ENCODE assay signal across 17 mouse cellular contexts in genomic region chr5:117519858-117520495, GRCm38 (mm10).
A peak's percentile ranks its signal among the peaks of the same experiment; 100 is the strongest.
DNase-seq lines count a peak whose midpoint lies in the region; ATAC-seq and TF ChIP-seq lines count a peak whose summit lies in the region.
"Had no signal": no experiment of that assay in that cellular context is flagged by ENCODE, and none has a peak within 500 bp of the region (broad histone marks: within the 10 kb centered on the region; RNA-seq: fewer than 3 reads in every experiment).

No protein-coding gene starts in this region.

- H3K4me2 ChIP-seq in stomach, postnatal 0 days (replicated peaks; ENCODE audit: low read depth), result no peak overlapping the region
- H3K4me2 ChIP-seq: embryonic facial prominence, embryonic 13.5 days; hindbrain, embryonic 14.5 days; limb, embryonic 15.5 days had no signal

- peaks cover 6% of the 10 kb centered on the region for H3K4me1 ChIP-seq in testis, adult 2 months (ENCODE audit: control insufficient read depth, insufficient read depth, low read length)
- H3K4me1 ChIP-seq in stomach, postnatal 0 days (replicated peaks; ENCODE audit: control insufficient read depth, insufficient read depth), result no peaks in the 10 kb centered on the region
- H3K4me1 ChIP-seq: embryonic facial prominence, embryonic 13.5 days; limb, embryonic 15.5 days had no signal

- no peaks in the 10 kb centered on the region for H3K9me3 ChIP-seq in stomach, postnatal 0 days (ENCODE audit: control insufficient read depth, low read length)
- H3K9me3 ChIP-seq: embryonic facial prominence, embryonic 13.5 days; limb, embryonic 15.5 days had no signal

- TF ChIP-seq EP300 in stomach, postnatal 0 days (optimal IDR thresholded peaks at IDR 0.05), result no peak

- H3K27me3 ChIP-seq in testis, adult 2 months (ENCODE audit: control insufficient read depth, insufficient read depth, low read length), result no peaks in the 10 kb centered on the region
- H3K27me3 ChIP-seq in stomach, postnatal 0 days (ENCODE audit: control insufficient read depth, insufficient read depth, low read length), result no peaks in the 10 kb centered on the region
- H3K27me3 ChIP-seq: embryonic facial prominence, embryonic 13.5 days; limb, embryonic 15.5 days had no signal

- no peak for ATAC-seq in CD4-positive, CD25-positive, alpha-beta regulatory T cell, adult 4 months
- no peak for ATAC-seq in stomach, postnatal 0 days (ENCODE audit: low FRiP score, low TSS enrichment)
- ATAC-seq: forebrain, embryonic 14.5 days had no signal

- TF ChIP-seq POLR2A in testis, adult 2 months (IDR thresholded peaks at IDR 0.05; ENCODE audit: control insufficient read depth, low read depth, low read length), result no peak

- WGBS in stomach, postnatal 0 days, result 35% methylated on average over 4 of the region's 4 CpGs

- no peak overlapping the region for H3K4me3 ChIP-seq in layer of hippocampus, adult 2 months
- H3K4me3 ChIP-seq in testis, adult 2 months (ENCODE audit: control insufficient read depth, low read depth, low read length), result no peak overlapping the region
- no peak overlapping the region for H3K4me3 ChIP-seq in stomach, postnatal 0 days (ENCODE audit: low read depth, low read length)
- H3K4me3 ChIP-seq: embryonic facial prominence, embryonic 13.5 days; limb, embryonic 15.5 days had no signal

- H3K27ac ChIP-seq in layer of hippocampus, adult 2 months, result no peak overlapping the region; the same call in 1 of the 2 replicates
- H3K27ac ChIP-seq in testis, adult 2 months (ENCODE audit: control insufficient read depth, insufficient read depth, low read depth, low read length), result no peak overlapping the region
- H3K27ac ChIP-seq in stomach, postnatal 0 days (replicated peaks), result no peak overlapping the region
- H3K27ac ChIP-seq: embryonic facial prominence, embryonic 13.5 days; hindbrain, embryonic 14.5 days; limb, embryonic 15.5 days; macrophage had no signal

- no peak overlapping the region for H3K9ac ChIP-seq in stomach, postnatal 0 days (ENCODE audit: low read length)
- H3K9ac ChIP-seq: embryonic facial prominence, embryonic 13.5 days; hindbrain, embryonic 14.5 days; limb, embryonic 15.5 days had no signal

- TF ChIP-seq CTCF in layer of hippocampus, adult 2 months (conservative IDR thresholded peaks at IDR 0.05), result peak; percentile 80
- peak; percentile 53; the same call in 1 of the 2 replicates for TF ChIP-seq CTCF in testis, adult 2 months (IDR thresholded peaks at IDR 0.05; ENCODE audit: control insufficient read depth, insufficient read depth, insufficient replicate concordance, low read depth, low read length)
- TF ChIP-seq CTCF in stomach, postnatal 0 days (IDR thresholded peaks at IDR 0.05; ENCODE audit: low read depth), result peak; percentile 56

- DNase-seq in CD4-positive, CD25-positive, alpha-beta regulatory T cell, adult 2 months (ENCODE audit: low read depth, low spot score), result peak; percentile 26
- DNase-seq in layer of hippocampus, adult 2 months (ENCODE audit: low spot score in 2 of 2), result no peak
- DNase-seq in layer of hippocampus, adult 9-10 months (ENCODE audit: low spot score), result no peak
- DNase-seq in testis, postnatal 14 days (ENCODE audit: low spot score), result no peak
- DNase-seq in stomach, postnatal 0 days (ENCODE audit: low spot score), result no peak
- DNase-seq in embryo, embryonic 9.5 days (ENCODE audit: extremely low spot score), result no peak
- DNase-seq: cerebellum, postnatal 10 days; gastrocnemius, postnatal 25 days; kidney, postnatal 10 days; layer of hippocampus, postnatal 36 days had no signal

- H3K36me3 ChIP-seq in testis, adult 2 months (ENCODE audit: control insufficient read depth, insufficient read depth, low read length), result no peaks in the 10 kb centered on the region
- no peaks in the 10 kb centered on the region for H3K36me3 ChIP-seq in stomach, postnatal 0 days (ENCODE audit: control insufficient read depth, insufficient read depth, low read length)
- H3K36me3 ChIP-seq: embryonic facial prominence, embryonic 13.5 days; limb, embryonic 15.5 days had no signal
